Mouse (Mus musculus): ENCODE data around the gene Ankrd12. TPM values are rescaled to one million over a fixed set of nuclear protein-coding genes. Genes with fewer than 3 reads are reported as not detected.

Gene Ankrd12
- polyA plus RNA-seq, 1 experiment: 28.3 TPM

GRCm38 (mm10) chr17:65956993-65957781 is 119.7 kb downstream of the Ankrd12 start:
- Histone ChIP-seq H3K4me3 (ENCODE audit: insufficient read depth, low read length) (no peak overlapping the region), H3K4me1 (ENCODE audit: control insufficient read depth, insufficient read depth, low read length) (no peaks in the 10 kb centered on the region), H3K27ac (ENCODE audit: insufficient read depth, low read depth, low read length) (no peak overlapping the region)
- no peak for TF ChIP-seq POLR2A (IDR thresholded peaks at IDR 0.05; ENCODE audit: borderline replicate concordance, low read depth, low read length)
- no peak for TF ChIP-seq CTCF (IDR thresholded peaks at IDR 0.05; ENCODE audit: low read depth, low read length)

GRCm38 (mm10) chr17:65956140-65956539 is 120.7 kb downstream of the Ankrd12 start:
- H3K27ac ChIP-seq (ENCODE audit: insufficient read depth, low read depth, low read length): no peak overlapping the region
- TF ChIP-seq CTCF (IDR thresholded peaks at IDR 0.05; ENCODE audit: low read depth, low read length) (no peak), POLR2A (IDR thresholded peaks at IDR 0.05; ENCODE audit: borderline replicate concordance, low read depth, low read length) (no peak)

GRCm38 (mm10) chr17:65953959-65954358 is 122.9 kb downstream of the Ankrd12 start:
- Histone ChIP-seq H3K27ac (ENCODE audit: insufficient read depth, low read depth, low read length) (no peak overlapping the region), H3K4me1 (ENCODE audit: control insufficient read depth, insufficient read depth, low read length) (0 out of 2 replicates have a peak, but pooled peaks cover 3% of the 10 kb centered on the region), H3K4me3 (ENCODE audit: insufficient read depth, low read length) (no peak overlapping the region)
- no peak for TF ChIP-seq POLR2A (IDR thresholded peaks at IDR 0.05; ENCODE audit: borderline replicate concordance, low read depth, low read length)

More at GRCm38 (mm10) chr17:65956140-65956539, 120.7 kb downstream of the Ankrd12 start:
- H3K4me3 ChIP-seq (ENCODE audit: insufficient read depth, low read length): no peak overlapping the region
- H3K4me1 ChIP-seq (ENCODE audit: control insufficient read depth, insufficient read depth, low read length): no peaks in the 10 kb centered on the region

GRCm38 (mm10) chr17:65952083-65952482 is 124.8 kb downstream of the Ankrd12 start:
- no peak for TF ChIP-seq POLR2A (IDR thresholded peaks at IDR 0.05; ENCODE audit: borderline replicate concordance, low read depth, low read length)
- no peak for TF ChIP-seq CTCF (IDR thresholded peaks at IDR 0.05; ENCODE audit: low read depth, low read length)
- peaks cover 11% of the 10 kb centered on the region for H3K4me1 ChIP-seq (ENCODE audit: control insufficient read depth, insufficient read depth, low read length)
- no peak overlapping the region for H3K27ac ChIP-seq (ENCODE audit: insufficient read depth, low read depth, low read length)
- no peak overlapping the region for H3K4me3 ChIP-seq (ENCODE audit: insufficient read depth, low read length)

- H3K27ac ChIP-seq (ENCODE audit: insufficient read depth, low read depth, low read length): no peak within 1 kb of the TSS
- TF ChIP-seq CTCF (IDR thresholded peaks at IDR 0.05; ENCODE audit: low read depth, low read length): peak; percentile 44; the same call in 1 of the 2 replicates
- TF ChIP-seq POLR2A (IDR thresholded peaks at IDR 0.05; ENCODE audit: borderline replicate concordance, low read depth, low read length): no peak
- peaks cover 11% of the 10 kb centered on the region for H3K4me1 ChIP-seq (ENCODE audit: control insufficient read depth, insufficient read depth, low read length)
- H3K4me3 ChIP-seq (ENCODE audit: insufficient read depth, low read length): peak within 1 kb of the TSS; percentile 81
Measured at GRCm38 (mm10) chr17:65950622-65951404, 126.1 kb downstream of the Ankrd12 start, which contains the start of gene Twsg1. TSS of gene Twsg1 (minus strand) at chr17:65951226.

- Histone ChIP-seq H3K27ac (ENCODE audit: insufficient read depth, low read depth, low read length) (no peak overlapping the region), H3K4me3 (ENCODE audit: insufficient read depth, low read length) (peak overlapping the region; percentile 81), H3K4me1 (ENCODE audit: control insufficient read depth, insufficient read depth, low read length) (peaks cover 11% of the 10 kb centered on the region)
- TF ChIP-seq POLR2A (IDR thresholded peaks at IDR 0.05; ENCODE audit: borderline replicate concordance, low read depth, low read length): no peak
- no peak for TF ChIP-seq CTCF (IDR thresholded peaks at IDR 0.05; ENCODE audit: low read depth, low read length)
Measured at GRCm38 (mm10) chr17:65950183-65950582, 126.7 kb downstream of the Ankrd12 start.

- no peak overlapping the region for H3K27ac ChIP-seq (ENCODE audit: insufficient read depth, low read depth, low read length)
- no peak overlapping the region for H3K4me3 ChIP-seq (ENCODE audit: insufficient read depth, low read length)
- peaks cover 11% of the 10 kb centered on the region for H3K4me1 ChIP-seq (ENCODE audit: control insufficient read depth, insufficient read depth, low read length)
- TF ChIP-seq POLR2A (IDR thresholded peaks at IDR 0.05; ENCODE audit: borderline replicate concordance, low read depth, low read length): no peak
- TF ChIP-seq CTCF (IDR thresholded peaks at IDR 0.05; ENCODE audit: low read depth, low read length): no peak
Measured at GRCm38 (mm10) chr17:65947307-65947706, 129.6 kb downstream of the Ankrd12 start.

- TF ChIP-seq CTCF (IDR thresholded peaks at IDR 0.05; ENCODE audit: low read depth, low read length) (no peak), POLR2A (IDR thresholded peaks at IDR 0.05; ENCODE audit: borderline replicate concordance, low read depth, low read length) (no peak)
- Histone ChIP-seq H3K4me1 (ENCODE audit: control insufficient read depth, insufficient read depth, low read length) (peaks cover 11% of the 10 kb centered on the region), H3K27ac (ENCODE audit: insufficient read depth, low read depth, low read length) (no peak overlapping the region), H3K4me3 (ENCODE audit: insufficient read depth, low read length) (no peak overlapping the region)
Measured at GRCm38 (mm10) chr17:65945420-65945819, 131.5 kb downstream of the Ankrd12 start.

GRCm38 (mm10) chr17:65942394-65942793 is 134.5 kb downstream of the Ankrd12 start:
- H3K4me3 ChIP-seq (ENCODE audit: insufficient read depth, low read length): no peak overlapping the region
- H3K4me1 ChIP-seq (ENCODE audit: control insufficient read depth, insufficient read depth, low read length): peaks cover 12% of the 10 kb centered on the region
- no peak overlapping the region for H3K27ac ChIP-seq (ENCODE audit: insufficient read depth, low read depth, low read length)
- TF ChIP-seq POLR2A (IDR thresholded peaks at IDR 0.05; ENCODE audit: borderline replicate concordance, low read depth, low read length): no peak
- no peak for TF ChIP-seq CTCF (IDR thresholded peaks at IDR 0.05; ENCODE audit: low read depth, low read length)

GRCm38 (mm10) chr17:65941275-65941674 is 135.6 kb downstream of the Ankrd12 start:
- TF ChIP-seq CTCF (IDR thresholded peaks at IDR 0.05; ENCODE audit: low read depth, low read length) (no peak), POLR2A (IDR thresholded peaks at IDR 0.05; ENCODE audit: borderline replicate concordance, low read depth, low read length) (no peak)
- peaks cover 10% of the 10 kb centered on the region for H3K4me1 ChIP-seq (ENCODE audit: control insufficient read depth, insufficient read depth, low read length)
- no peak overlapping the region for H3K27ac ChIP-seq (ENCODE audit: insufficient read depth, low read depth, low read length)
- no peak overlapping the region for H3K4me3 ChIP-seq (ENCODE audit: insufficient read depth, low read length)
